Mouse (Mus musculus) intestine, embryonic 14.5 days (tissue): ENCODE results near the gene Dusp13. TPM values are rescaled to one million over a fixed set of nuclear protein-coding genes. Genes with fewer than 3 reads are reported as not detected.
A peak's percentile ranks its signal among the peaks of the same experiment; 100 is the strongest.

ENCODE experiments used
- ATAC-seq: fragments of 200-750 bp; cut with Nextera tagmentation; replicated peaks from 2 replicates; pipeline ENCODE4 v1.8.0; 2017; ENCODE audit warnings: low read depth, moderate number of reproducible peaks, moderate TSS enrichment, moderate library complexity; ENCODE audit not compliant: low FRiP score, low TSS enrichment
- DNase-seq: peaks from one replicate; pipeline ENCODE4 v3.0.0-alpha.2; 2018; ENCODE audit warnings: low spot score
- H3K27ac ChIP-seq: fragments of 300-500 bp; sonication (generic); 2 replicates; pipeline ENCODE4 v1.5.1; 2014; ENCODE audit warnings: low read depth, mild to moderate bottlenecking, control low read depth
- H3K27me3 ChIP-seq: fragments of 300-500 bp; sonication (generic); replicated peaks from 2 replicates; pipeline ENCODE4 v1.6.1; 2014; ENCODE audit warnings: low read length, control low read depth; ENCODE audit not compliant: control insufficient read depth, insufficient read depth
- H3K36me3 ChIP-seq: fragments of 300-500 bp; sonication (generic); 2 replicates; pipeline ENCODE4 v1.6.1; 2014; ENCODE audit warnings: low read length, control low read depth; ENCODE audit not compliant: control insufficient read depth, insufficient read depth
- H3K4me1 ChIP-seq: fragments of 300-500 bp; sonication (generic); replicated peaks from 2 replicates; pipeline ENCODE4 v1.6.1; 2014; ENCODE audit warnings: low read length, control low read depth, mixed read lengths; ENCODE audit not compliant: control insufficient read depth, insufficient read depth
- H3K4me2 ChIP-seq: fragments of 300-500 bp; sonication (generic); 2 replicates; pipeline ENCODE4 v1.6.1; 2014; ENCODE audit warnings: low read length
- H3K4me3 ChIP-seq: fragments of 300-500 bp; sonication (generic); 2 replicates; pipeline ENCODE4 v1.5.1; 2014; ENCODE audit warnings: low read depth, low read length, control low read depth, mixed read lengths
- H3K9ac ChIP-seq: fragments of 300-500 bp; sonication (generic); 2 replicates; pipeline ENCODE4 v1.6.1; 2014; ENCODE audit warnings: mild to moderate bottlenecking, low read length
- H3K9me3 ChIP-seq: fragments of 300-500 bp; sonication (generic); 2 replicates; pipeline ENCODE4 v1.6.1; 2016; ENCODE audit warnings: low read length, control low read depth; ENCODE audit not compliant: control insufficient read depth
- WGBS: fragments of 180-500 bp; shearing (Covaris S2); extraction: QIAGEN DNeasy Blood & Tissue Kit; methylation state at CpG from one replicate; pipeline ENCODE4 v1.1.7; 2014; 5-methylcytosine and 5-hydroxymethylcytosine counted together
- polyA plus RNA-seq: library from polyadenylated mRNA; unstranded; fragments of >200 nt; fragmentation: Nextera tagmentation; extraction: Ambion mirVana; gene quantifications from 2 replicates; pipeline ENCODE4 v1.2.1, GENCODE M21; 2014

Gene Dusp13
- polyA plus RNA-seq, 1 experiment from 2014 or later: not detected

DNA sequence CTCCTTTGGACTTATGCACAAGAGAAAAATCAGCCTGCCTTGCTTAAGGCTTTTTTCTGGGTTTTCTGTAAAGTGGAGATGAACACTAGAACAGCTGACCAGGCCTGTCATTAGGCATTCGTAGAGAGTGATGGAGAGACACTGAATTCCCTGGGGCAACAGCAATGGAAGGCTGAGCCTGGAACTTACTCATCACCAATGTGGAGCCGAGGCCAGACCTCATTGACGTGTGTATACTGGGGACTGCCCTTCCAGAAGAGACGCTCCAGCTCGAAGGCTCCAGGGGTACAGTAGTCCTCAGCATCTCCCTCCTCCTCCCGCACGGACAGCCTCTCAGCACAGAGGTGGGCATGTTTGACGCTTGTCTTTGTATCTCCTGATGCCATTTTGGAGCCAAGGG lies 48.3 kb downstream of the Dusp13 start:
- ATAC-seq (no peak), DNase-seq (no peak)
- no peak overlapping the region for H3K27ac ChIP-seq
- no peak overlapping the region for H3K4me2 ChIP-seq
- H3K36me3 ChIP-seq: no peaks in the 10 kb centered on the region
- H3K9ac ChIP-seq: no peak overlapping the region
- no peaks in the 10 kb centered on the region for H3K27me3 ChIP-seq
- peaks cover 8% of the 10 kb centered on the region; the same call in 1 of the 2 replicates for H3K4me1 ChIP-seq
- H3K4me3 ChIP-seq: no peak overlapping the region
- no peaks in the 10 kb centered on the region for H3K9me3 ChIP-seq
- WGBS: 82% methylated on average over 8 of the region's 8 CpGs

- Histone ChIP-seq H3K4me3 (no peak overlapping the region), H3K27me3 (no peaks in the 10 kb centered on the region), H3K9me3 (no peaks in the 10 kb centered on the region), H3K4me2 (no peak overlapping the region), H3K4me1 (no peaks in the 10 kb centered on the region), H3K27ac (no peak overlapping the region), H3K9ac (no peak overlapping the region), H3K36me3 (no peaks in the 10 kb centered on the region)
- ATAC-seq (no peak), DNase-seq (no peak)
- 81% methylated on average over 7 of the region's 7 CpGs for whole genome bisulfite sequencing
Measured at GRCm38 (mm10) chr14:21696186-21696830, 54.7 kb downstream of the Dusp13 start.

- Histone ChIP-seq H3K4me3 (no peak overlapping the region), H3K4me2 (no peak overlapping the region), H3K27ac (no peak overlapping the region), H3K27me3 (no peaks in the 10 kb centered on the region), H3K9me3 (no peaks in the 10 kb centered on the region), H3K4me1 (no peaks in the 10 kb centered on the region), H3K9ac (no peak overlapping the region), H3K36me3 (no peaks in the 10 kb centered on the region)
- DNase-seq (no peak), ATAC-seq (no peak)
- WGBS: 63% methylated on average over 6 of the region's 6 CpGs
Measured at GRCm38 (mm10) chr14:21695020-21695419, 56.0 kb downstream of the Dusp13 start.

DNA sequence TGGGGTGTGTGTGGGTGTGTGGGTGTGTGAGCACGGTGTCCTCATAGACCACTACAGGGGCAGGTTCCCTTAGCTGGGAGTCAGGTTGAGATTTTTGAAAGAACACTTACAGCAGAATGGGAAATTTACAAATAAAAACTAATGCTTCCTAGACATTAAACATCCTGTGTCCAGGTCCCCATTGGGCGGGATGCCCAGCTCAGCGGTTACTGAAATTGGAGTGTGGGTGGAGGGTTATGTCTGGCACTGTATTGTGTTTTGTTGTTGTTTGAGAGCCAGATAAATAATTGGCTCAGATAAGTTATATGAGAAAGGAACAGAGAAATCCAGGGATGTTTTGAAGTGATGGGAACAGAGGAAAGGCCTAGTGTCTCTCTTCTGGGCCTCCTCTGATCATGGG lies 59.9 kb downstream of the Dusp13 start:
- Histone ChIP-seq H3K9ac (no peak overlapping the region), H3K9me3 (no peaks in the 10 kb centered on the region), H3K36me3 (no peaks in the 10 kb centered on the region), H3K4me2 (no peak overlapping the region), H3K27me3 (peaks cover 9% of the 10 kb centered on the region; the same call in 1 of the 2 replicates), H3K27ac (no peak overlapping the region), H3K4me1 (no peaks in the 10 kb centered on the region), H3K4me3 (no peak overlapping the region)
- ATAC-seq (no peak), DNase-seq (no peak)
- 82% methylated on average over 3 of the region's 3 CpGs for WGBS

DNA sequence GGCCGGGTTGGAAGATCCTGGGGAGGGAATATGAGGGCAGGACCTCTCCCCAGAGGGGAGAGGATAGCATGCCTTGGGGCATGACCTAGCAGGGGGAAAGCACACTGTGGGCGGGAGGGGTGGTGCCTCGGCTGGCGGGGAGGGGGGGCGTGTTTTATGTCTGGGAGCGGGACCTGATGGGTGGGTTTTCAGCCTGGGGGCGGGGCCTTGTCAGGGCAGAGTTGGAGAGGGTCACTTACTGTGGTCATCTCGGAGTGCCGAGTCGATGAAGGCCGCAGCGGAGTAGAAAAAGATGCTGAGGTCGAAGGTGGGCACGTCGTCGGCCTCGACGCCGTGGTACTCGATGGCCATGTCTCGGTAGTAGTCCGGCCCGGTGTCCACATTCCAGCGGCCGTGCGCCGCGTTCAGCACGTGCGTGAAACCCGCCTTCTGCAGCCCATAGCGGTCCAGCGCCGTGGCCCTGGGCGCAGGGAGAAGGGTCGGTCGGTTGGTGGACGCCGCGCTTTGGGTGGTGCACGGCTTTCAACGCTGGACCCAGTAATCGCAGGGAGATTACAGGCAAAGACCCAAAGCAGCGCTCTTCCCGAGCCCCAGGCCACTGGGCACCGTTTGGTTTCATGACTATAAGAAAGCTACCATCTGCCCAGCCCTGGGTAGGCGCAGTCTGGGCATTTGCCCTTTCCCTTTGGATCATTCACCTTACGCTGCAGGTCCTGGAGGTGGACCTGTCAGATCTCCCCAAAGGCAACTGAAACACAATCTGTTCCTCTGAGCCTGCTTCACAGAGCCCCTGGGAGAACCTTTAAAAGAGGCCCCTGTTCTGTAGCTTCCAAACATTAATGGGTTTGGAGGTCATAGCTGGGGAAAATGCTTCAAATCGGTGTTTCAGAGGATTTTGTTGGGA lies 64.4 kb downstream of the Dusp13 start:
- ATAC-seq (peak; percentile 17; the same call in 1 of the 2 replicates), DNase-seq (no peak)
- no peak overlapping the region for H3K27ac ChIP-seq
- peak overlapping the region; percentile 68 for H3K4me2 ChIP-seq
- H3K9me3 ChIP-seq: no peaks in the 10 kb centered on the region
- H3K4me1 ChIP-seq: peaks cover 9% of the 10 kb centered on the region
- WGBS: 8% methylated on average over 49 of the region's 49 CpGs
- no peaks in the 10 kb centered on the region for H3K36me3 ChIP-seq
- peaks cover 9% of the 10 kb centered on the region; the same call in 1 of the 2 replicates for H3K27me3 ChIP-seq
- H3K4me3 ChIP-seq: peak overlapping the region; percentile 27
- peak overlapping the region; percentile 22; the same call in 1 of the 2 replicates for H3K9ac ChIP-seq

GRCm38 (mm10) chr14:21685411-21686146 lies 65.4 kb downstream of the Dusp13 start:
- Histone ChIP-seq H3K4me2 (peak overlapping the region; percentile 68; the same call in 1 of the 2 replicates), H3K27me3 (peaks cover 9% of the 10 kb centered on the region; the same call in 1 of the 2 replicates), H3K4me1 (peaks cover 9% of the 10 kb centered on the region), H3K27ac (no peak overlapping the region), H3K4me3 (no peak overlapping the region), H3K36me3 (no peaks in the 10 kb centered on the region), H3K9ac (no peak overlapping the region), H3K9me3 (no peaks in the 10 kb centered on the region)
- ATAC-seq (no peak), DNase-seq (no peak)
- WGBS: 91% methylated on average over 10 of the region's 10 CpGs

DNA sequence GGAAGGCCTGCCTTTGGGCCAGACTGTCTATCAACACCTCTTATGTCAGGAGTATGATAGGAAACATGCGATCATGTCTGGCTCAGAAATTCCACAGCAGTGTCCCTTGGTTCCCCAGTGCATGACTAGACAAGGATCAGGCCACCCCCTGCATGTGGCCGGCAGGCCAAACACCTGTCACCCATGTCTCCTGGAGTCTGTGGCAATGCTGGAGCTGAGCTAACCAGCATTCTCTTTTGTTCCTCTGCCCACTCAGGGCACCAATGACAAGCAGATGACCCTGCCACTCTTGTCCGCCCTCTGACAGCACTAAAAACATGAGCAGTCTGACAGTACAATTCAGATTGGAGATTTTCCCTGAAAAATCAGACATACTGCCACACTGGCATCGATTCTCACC lies 67.1 kb downstream of the Dusp13 start:
- ATAC-seq: no peak
- H3K4me2 ChIP-seq: no peak overlapping the region
- H3K9me3 ChIP-seq: no peaks in the 10 kb centered on the region
- WGBS: 79% methylated on average over 4 of the region's 4 CpGs
- peaks cover 9% of the 10 kb centered on the region; the same call in 1 of the 2 replicates for H3K27me3 ChIP-seq
- DNase-seq: no peak
- H3K4me3 ChIP-seq: no peak overlapping the region
- H3K36me3 ChIP-seq: no peaks in the 10 kb centered on the region
- H3K9ac ChIP-seq: no peak overlapping the region
- H3K27ac ChIP-seq: no peak overlapping the region
- peaks cover 17% of the 10 kb centered on the region for H3K4me1 ChIP-seq
